Mouse (Mus musculus) natural killer cell, adult 2 months (primary cell): Measurements from ENCODE around the gene Rara.
"Not testable (repeated sequence)": the region's sequence is repeated elsewhere in the genome, so short reads cannot be mapped to it uniquely, and the experiment has no call there.

Experiments used
- DNase-seq, 2 experiments: peaks; one replicate each; pipeline ENCODE4 v3.0.0; 2022; ENCODE audit warnings: low spot score in 2 of 2

Gene Rara

GRCm38 (mm10) chr11:98927438-98928076 is at the start of gene Rara:
Gene Rara, plus strand, starts transcription at chr11:98927818.
- DNase-seq, result no peak

DNA sequence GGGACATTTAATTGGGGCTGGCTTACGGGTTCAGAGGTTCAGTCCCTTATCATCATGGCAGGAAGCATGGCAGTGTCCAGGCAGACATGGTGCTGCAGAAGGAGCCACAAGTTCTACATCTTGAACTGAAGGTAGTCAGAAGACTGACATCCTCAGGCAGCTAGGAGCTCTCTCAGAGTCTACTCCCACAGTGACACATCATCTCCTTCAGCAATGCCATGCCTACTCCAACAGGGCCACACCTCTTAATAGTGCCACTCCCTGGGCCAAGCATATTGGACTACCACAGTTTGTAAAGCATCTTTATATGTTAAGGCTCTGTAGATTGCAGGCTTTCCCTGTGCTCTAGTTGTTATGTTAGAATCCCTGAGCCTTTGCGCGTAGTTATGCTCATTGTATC is 39.9 kb upstream of the Rara start:
- DNase-seq, result no peak

DNA sequence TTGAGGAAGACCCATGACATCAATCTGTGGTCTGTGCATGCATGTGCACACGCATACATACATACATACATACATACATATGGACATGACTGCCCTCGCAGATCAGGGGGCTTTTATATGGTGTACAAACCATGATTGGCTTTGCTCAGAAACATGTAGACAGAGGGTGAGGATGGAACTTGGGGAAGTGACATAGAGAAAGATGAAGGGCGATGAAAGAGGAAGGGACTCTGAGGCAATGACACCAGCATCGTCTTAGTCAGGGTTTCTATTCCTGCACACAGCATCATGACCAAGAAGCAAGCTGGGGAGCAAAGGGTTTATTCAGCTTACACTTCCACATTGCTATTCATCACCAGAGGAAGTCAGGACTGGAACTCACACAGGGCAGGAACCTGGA is 38.5 kb upstream of the Rara start:
- DNase-seq, result no peak

DNA sequence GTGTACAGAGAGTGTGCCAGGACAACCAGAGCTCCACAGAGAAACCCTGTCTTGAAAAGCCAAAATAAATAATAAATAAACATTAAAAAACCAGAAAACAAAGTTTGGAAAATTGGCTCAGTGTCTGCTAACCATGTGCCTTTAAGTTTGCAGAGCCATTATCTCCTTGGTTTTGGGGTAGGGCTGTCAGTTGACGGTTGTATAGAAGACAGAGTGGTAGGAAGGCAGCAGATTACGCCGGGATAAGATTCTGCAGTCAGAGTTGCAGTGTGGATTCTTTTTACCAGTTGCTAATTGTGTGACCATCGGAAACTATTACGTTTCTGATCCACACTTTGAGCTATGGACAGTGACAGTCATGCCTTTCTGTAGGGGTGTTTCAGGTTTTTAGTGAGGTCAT is 37.6 kb upstream of the Rara start:
- no peak for DNase-seq

DNA sequence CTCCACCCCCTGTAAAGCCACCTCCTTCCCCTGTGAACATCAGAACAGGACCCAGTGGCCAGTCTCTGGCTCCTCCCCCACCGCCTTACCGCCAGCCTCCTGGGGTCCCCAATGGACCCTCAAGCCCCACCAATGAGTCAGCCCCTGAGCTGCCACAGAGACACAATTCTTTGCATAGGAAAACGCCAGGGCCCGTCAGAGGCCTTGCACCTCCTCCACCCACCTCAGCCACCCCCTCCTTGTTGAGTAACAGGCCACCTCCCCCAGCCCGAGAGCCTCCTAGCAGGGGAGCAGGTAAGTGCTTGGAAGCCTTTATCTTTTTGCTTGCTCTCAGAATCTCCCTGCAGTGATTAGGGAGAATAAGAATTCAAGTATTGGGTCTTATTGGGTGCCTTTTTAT is 35.2 kb upstream of the Rara start:
- DNase-seq, result no peak

GRCm38 (mm10) chr11:98900529-98901125 is 27.0 kb upstream of the Rara start:
- no peak for DNase-seq

DNA sequence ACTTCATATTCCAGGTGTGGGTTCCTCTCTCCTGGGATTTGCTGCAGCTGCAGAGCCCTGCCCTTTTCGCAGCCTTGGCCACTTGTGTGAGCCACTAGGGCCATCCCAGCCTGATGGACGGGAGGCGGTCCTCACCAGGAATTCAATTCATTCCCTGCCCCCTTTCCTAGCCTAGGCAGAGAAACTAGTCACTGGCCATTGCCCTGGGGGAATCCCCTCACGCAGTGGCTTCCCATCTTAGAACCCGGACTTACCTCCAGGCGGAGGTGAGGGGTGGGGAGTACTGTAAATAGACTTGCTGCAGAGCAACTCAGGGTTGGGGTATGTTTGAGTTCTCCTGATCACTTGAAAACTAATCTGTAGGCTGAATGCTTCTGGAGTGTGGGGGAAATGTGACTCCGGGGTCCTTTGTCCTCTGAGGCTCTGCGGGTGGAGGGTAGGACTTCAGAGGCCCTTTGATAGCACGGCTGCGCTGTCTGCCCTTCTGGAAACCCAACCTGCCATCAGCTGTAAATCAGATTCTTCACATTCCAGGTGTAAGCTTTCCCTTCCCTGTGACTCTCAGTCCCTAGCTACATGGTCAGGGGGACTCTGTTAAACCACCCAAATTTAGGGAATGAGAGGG is 24.9 kb upstream of the Rara start:
- no peak for DNase-seq

GRCm38 (mm10) chr11:98904577-98904976 is 23.0 kb upstream of the Rara start:
- no peak for DNase-seq

DNA sequence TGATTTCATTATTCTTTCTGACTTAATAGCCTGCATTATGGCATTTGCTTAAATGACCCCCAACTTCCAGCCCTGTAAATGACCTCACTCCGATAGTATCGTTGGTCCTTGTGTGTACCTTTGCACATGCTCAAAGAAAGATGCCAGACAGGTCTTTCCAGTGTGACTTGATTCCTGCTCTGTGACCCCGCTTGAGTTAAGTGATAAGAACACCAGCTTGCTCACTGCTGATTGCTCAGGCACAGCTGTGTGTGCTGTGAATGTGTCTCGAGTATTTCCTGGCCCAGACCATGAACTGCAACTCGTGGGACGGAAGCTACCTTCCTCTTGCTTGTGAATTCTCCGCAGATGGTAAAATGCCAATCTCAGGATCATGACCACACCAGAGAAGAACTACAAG is 22.6 kb upstream of the Rara start:
- no peak for DNase-seq

GRCm38 (mm10) chr11:98905583-98905982 is 22.0 kb upstream of the Rara start:
- no peak for DNase-seq

GRCm38 (mm10) chr11:98907063-98907436 is 20.6 kb upstream of the Rara start:
- no peak for DNase-seq

- DNase-seq, result peak; percentile 94 to 96
Measured at GRCm38 (mm10) chr11:98907437-98908173, 20.0 kb upstream of the Rara start, which contains the start of gene Cdc6. Gene Cdc6, plus strand, starts transcription at chr11:98907801.

DNA sequence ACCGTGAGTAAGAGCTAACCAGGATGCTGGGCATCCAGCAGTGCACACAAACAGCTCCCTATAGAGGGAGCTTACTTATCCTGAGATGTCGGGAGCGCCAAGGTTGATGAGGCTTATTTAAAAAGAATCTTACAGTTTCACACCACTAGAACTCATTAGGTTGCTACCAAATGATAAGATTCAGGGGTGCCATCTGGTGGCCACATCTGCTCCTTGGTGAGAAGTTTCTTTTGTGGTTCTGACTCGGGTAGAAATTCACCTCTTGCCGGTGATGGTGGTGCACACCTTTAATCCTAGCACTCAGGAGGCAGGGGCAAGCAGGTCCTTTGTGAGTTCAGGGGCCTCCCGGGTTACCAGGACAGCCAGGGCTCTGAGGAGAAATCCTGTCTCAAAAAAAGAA is 18.0 kb upstream of the Rara start:
- DNase-seq, result peak; percentile 54 to 71

DNA sequence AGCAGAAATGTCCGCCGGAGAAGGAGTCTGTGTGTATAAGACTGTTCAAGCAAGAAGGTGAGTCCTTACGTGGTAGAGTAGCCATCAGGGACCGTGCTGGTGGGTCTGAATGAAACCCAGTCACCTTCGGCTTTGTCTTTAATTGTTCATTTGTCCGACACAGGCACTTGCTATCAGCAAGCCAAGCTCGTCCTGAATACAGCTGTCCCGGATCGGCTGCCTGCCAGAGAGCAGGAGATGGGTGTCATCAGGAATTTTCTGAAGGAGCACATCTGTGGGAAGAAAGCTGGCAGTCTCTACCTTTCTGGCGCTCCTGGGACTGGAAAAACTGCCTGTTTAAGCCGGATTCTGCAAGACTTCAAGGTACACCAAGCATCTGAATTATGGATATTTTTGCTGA is 17.2 kb upstream of the Rara start:
- DNase-seq, result no peak

DNA sequence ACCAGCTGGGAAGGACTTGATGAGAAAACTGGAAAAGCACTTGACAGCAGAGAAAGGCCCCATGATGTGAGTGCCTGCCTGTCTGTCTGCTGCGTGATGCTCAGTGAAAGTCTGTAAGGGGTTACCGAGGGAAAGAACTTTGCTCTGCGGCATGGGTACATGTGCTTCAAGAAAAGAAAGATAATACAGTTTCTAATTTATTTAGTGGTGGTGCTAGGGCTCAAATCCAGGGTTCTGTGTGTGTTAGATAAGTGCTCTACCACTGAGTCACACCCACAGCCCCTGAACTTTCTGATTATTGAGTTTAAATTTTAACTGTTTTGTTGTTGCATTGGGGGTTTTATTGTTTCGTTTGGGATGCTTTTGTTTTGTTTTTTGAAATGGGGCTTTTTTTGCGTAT is 16.1 kb upstream of the Rara start:
- DNase-seq, result no peak

DNA sequence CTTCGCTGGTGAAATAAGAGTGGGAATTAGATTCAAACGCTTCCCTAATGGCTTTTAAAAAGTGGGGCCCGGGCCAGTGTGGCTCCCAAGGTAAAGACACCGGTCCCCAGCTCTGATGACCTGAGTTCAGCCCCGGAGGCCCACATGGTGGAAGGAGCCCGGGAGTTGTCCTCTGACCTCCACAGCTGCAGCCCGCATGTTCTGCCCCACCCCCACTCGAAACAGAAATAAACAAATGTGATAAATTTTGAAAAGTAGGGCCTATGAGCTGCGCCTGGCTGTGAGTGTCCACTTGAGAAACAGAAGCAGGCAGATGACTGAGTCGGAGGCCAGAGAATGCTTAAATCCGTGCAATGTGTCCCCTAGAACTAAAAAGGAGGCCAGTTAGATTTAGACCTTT is 13.4 kb upstream of the Rara start:
- DNase-seq, result no peak

DNA sequence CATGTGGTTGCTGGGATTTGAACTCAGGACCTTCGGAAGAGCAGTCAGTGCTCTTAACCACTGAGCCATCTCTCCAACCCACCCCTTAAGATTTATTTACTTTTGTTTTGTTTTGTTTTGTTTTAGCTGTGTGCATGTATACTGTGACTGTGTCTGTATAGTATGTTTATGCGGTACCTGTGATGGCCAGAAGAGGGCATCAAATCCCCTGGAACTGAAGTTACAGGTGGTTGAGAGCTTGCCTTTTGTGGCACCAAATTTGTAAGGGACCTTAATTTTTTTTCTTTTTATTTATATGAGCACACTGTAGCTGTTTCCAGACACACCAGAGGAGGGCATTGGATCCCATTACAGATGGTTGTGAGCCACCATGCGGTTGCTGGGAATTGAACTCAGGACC is 11.2 kb upstream of the Rara start:
- DNase-seq, result peak in 1 of 2 experiments; percentile 58

DNA sequence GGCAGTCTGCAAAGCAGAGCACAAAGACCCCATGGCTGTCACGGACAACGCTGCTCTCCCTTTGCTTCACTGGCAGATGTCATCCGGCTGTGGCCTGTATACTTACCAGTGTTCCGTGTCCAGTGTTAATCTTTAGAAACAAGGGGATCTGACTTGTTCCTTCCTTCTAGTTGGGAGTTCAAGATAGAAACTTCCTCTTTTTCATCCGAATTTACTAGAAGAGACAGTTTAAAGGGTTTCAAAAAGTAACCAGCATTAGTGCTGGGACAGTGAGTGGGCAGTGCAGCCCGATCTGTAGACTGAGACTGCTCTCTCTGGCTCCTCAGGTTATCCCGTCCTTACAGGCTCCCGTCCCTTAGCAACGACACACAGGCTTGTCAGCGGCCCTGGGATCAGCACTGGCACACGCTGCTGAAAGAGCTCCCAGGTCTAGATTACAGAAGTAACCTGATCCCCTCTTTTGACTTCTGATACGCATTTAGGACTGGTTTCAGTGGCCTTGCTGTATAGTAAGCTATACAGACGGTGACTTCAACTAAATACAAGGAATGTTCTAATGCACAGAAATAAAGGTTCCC is 10.1 kb upstream of the Rara start:
- DNase-seq, result no peak

GRCm38 (mm10) chr11:98918231-98918630 is 9.4 kb upstream of the Rara start:
- DNase-seq, result peak; percentile 55 to 64

- no peak for DNase-seq
Measured at GRCm38 (mm10) chr11:98919009-98919408, 8.6 kb upstream of the Rara start.

- not testable (repeated sequence) for DNase-seq
Measured at GRCm38 (mm10) chr11:98921813-98922212, 5.8 kb upstream of the Rara start.

- peak in 1 of 2 experiments; percentile 65 for DNase-seq
Measured at GRCm38 (mm10) chr11:98922307-98922706, 5.3 kb upstream of the Rara start.
